Mouse (Mus musculus): ENCODE data around the gene Ankrd11. TPM values are rescaled to one million over a fixed set of nuclear protein-coding genes. Genes with fewer than 3 reads are reported as not detected.

Ankrd11 gene
- 21.2 and 21.9 TPM in 2 replicates for polyA plus RNA-seq (2015; fragmentation: Nextera tagmentation; extraction: Ambion mirVana)

- WGBS (ENCODE audit: insufficient replicate concordance) = under 1% methylated on average over 66 of the region's 91 CpGs
- peak within 1 kb of the TSS; percentile 84 for H3K4me2 ChIP-seq (ENCODE audit: low read depth, low read length)
- TF ChIP-seq CTCF (IDR thresholded peaks at IDR 0.05; ENCODE audit: low read depth) (peak; percentile 67), EP300 (IDR thresholded peaks at IDR 0.05; ENCODE audit: low read depth) (peak; percentile 76; the same call in 1 of the 2 replicates)
- H3K36me3 ChIP-seq (replicated peaks; ENCODE audit: insufficient read depth, low read length) = no peaks in the 10 kb centered on the region
- no peaks in the 10 kb centered on the region for H3K27me3 ChIP-seq (ENCODE audit: insufficient read depth, low read length)
- H3K27ac ChIP-seq (ENCODE audit: low read depth) = peak within 1 kb of the TSS; percentile 100
- peaks cover 40% of the 10 kb centered on the region for H3K4me1 ChIP-seq (ENCODE audit: insufficient read depth)
- DNase-seq (peak; percentile 99), ATAC-seq (peak; percentile 94)
- H3K9me3 ChIP-seq (ENCODE audit: low read length) = no peaks in the 10 kb centered on the region
- H3K4me3 ChIP-seq (ENCODE audit: low read depth, low read length) = peak within 1 kb of the TSS; percentile 98
- peak within 1 kb of the TSS; percentile 100 for H3K9ac ChIP-seq (replicated peaks)
Observed at GRCm38 (mm10) chr8:123042158-123042973, at the start of gene Ankrd11. TSS of gene Ankrd11 (minus strand) at chr8:123042277.

- TF ChIP-seq CTCF (IDR thresholded peaks at IDR 0.05; ENCODE audit: low read depth) (no peak), EP300 (IDR thresholded peaks at IDR 0.05; ENCODE audit: low read depth) (no peak)
- 75% methylated on average over 9 of the region's 9 CpGs for WGBS (ENCODE audit: insufficient replicate concordance)
- peaks cover 62% of the 10 kb centered on the region for H3K36me3 ChIP-seq (replicated peaks; ENCODE audit: insufficient read depth, low read length)
Observed at GRCm38 (mm10) chr8:123087289-123087688, 45.2 kb upstream of the Ankrd11 start.

DNA sequence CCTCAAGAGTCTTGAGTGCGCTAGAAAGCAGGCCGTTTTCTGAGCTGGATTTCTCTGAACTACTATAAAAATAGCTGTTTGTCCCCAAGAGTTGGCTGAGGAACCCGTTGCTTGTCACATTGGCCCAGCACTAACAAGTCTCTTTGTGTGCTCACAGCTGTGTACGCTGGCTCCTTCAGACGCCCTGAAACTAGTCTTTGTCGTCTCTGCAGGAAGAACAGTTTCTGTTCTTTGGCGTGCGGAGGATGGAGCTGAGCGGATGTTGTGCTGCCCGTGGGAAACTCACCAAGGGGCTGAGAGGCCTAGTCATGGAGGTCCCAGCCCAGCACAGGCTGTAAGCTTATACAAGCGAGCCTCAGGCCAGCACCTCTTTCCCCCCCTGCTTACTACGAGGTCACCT lies 41.5 kb upstream of the Ankrd11 start:
- no peak for TF ChIP-seq EP300 (IDR thresholded peaks at IDR 0.05; ENCODE audit: low read depth)
- no peak for TF ChIP-seq CTCF (IDR thresholded peaks at IDR 0.05; ENCODE audit: low read depth)
- WGBS (ENCODE audit: insufficient replicate concordance) = 89% methylated on average over 12 of the region's 12 CpGs
- no peak overlapping the region for H3K27ac ChIP-seq (ENCODE audit: low read depth)
- peaks cover 59% of the 10 kb centered on the region for H3K36me3 ChIP-seq (replicated peaks; ENCODE audit: insufficient read depth, low read length)
- no peaks in the 10 kb centered on the region for H3K27me3 ChIP-seq (ENCODE audit: insufficient read depth, low read length)
- no peaks in the 10 kb centered on the region for H3K4me1 ChIP-seq (ENCODE audit: insufficient read depth)
- DNase-seq (no peak), ATAC-seq (no peak)
- no peaks in the 10 kb centered on the region for H3K9me3 ChIP-seq (ENCODE audit: low read length)
- H3K4me2 ChIP-seq (ENCODE audit: low read depth, low read length) = no peak overlapping the region
- no peak overlapping the region for H3K4me3 ChIP-seq (ENCODE audit: low read depth, low read length)
- no peak overlapping the region for H3K9ac ChIP-seq (replicated peaks)

More at GRCm38 (mm10) chr8:123087289-123087688, 45.2 kb upstream of the Ankrd11 start:
- Histone ChIP-seq H3K9me3 (ENCODE audit: low read length) (no peaks in the 10 kb centered on the region), H3K27me3 (ENCODE audit: insufficient read depth, low read length) (no peaks in the 10 kb centered on the region), H3K9ac (replicated peaks) (no peak overlapping the region), H3K27ac (ENCODE audit: low read depth) (no peak overlapping the region), H3K4me2 (ENCODE audit: low read depth, low read length) (no peak overlapping the region), H3K4me1 (ENCODE audit: insufficient read depth) (no peaks in the 10 kb centered on the region), H3K4me3 (ENCODE audit: low read depth, low read length) (no peak overlapping the region)
- ATAC-seq (no peak), DNase-seq (no peak)

DNA sequence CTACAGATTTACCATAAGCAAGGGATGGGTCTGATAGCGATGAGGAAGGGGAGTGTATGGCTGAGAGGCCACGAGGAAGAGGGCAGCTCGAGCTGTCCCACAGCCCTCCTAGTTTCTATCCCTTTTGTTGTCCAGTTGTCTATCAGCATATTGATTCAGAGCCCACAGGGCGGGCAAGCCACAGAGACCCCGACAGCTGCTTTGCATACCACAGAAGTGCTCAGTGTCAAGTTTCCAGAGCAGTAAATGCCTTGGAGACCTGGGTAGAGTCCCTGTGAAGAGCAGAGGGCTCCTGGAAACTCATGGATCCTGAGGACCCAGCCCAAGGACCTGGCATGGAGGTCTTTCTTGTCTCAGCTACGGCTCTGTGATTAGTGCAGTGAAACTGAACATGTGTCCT lies 40.9 kb upstream of the Ankrd11 start:
- Histone ChIP-seq H3K4me1 (ENCODE audit: insufficient read depth) (no peaks in the 10 kb centered on the region), H3K27ac (ENCODE audit: low read depth) (no peak overlapping the region), H3K36me3 (replicated peaks; ENCODE audit: insufficient read depth, low read length) (peaks cover 61% of the 10 kb centered on the region), H3K4me2 (ENCODE audit: low read depth, low read length) (no peak overlapping the region), H3K4me3 (ENCODE audit: low read depth, low read length) (no peak overlapping the region), H3K9me3 (ENCODE audit: low read length) (no peaks in the 10 kb centered on the region), H3K27me3 (ENCODE audit: insufficient read depth, low read length) (no peaks in the 10 kb centered on the region), H3K9ac (replicated peaks) (no peak overlapping the region)
- WGBS (ENCODE audit: insufficient replicate concordance) = 80% methylated on average over 6 of the region's 6 CpGs
- TF ChIP-seq EP300 (IDR thresholded peaks at IDR 0.05; ENCODE audit: low read depth) (no peak), CTCF (IDR thresholded peaks at IDR 0.05; ENCODE audit: low read depth) (no peak)
- DNase-seq = no peak
- no peak for ATAC-seq

DNA sequence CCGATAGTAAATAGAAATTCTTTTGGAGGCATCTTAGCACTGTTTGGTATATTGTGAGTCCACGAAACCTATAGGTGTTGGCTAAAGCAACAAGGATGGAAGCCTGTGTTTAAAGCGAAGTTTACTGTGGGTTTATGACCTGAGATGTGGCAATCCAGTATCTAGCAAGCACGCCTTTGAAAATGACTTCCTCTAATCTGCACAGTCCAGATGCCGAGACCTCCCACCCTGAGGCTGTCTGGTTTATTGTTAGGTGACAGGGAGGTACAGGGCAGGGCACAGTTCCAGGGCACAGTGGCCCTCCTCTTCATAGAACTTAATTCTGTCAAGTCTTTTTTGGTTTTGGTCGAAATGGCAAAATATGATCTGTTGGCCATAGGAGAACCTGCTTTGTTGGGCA lies 35.1 kb upstream of the Ankrd11 start:
- no peaks in the 10 kb centered on the region for H3K4me1 ChIP-seq (ENCODE audit: insufficient read depth)
- 69% methylated on average over 6 of the region's 6 CpGs for whole genome bisulfite sequencing (ENCODE audit: insufficient replicate concordance)
- TF ChIP-seq EP300 (IDR thresholded peaks at IDR 0.05; ENCODE audit: low read depth) (no peak), CTCF (IDR thresholded peaks at IDR 0.05; ENCODE audit: low read depth) (no peak)
- H3K27ac ChIP-seq (ENCODE audit: low read depth) = no peak overlapping the region
- DNase-seq (no peak), ATAC-seq (0 out of 2 replicates have a peak, but pooled peaks have one; percentile 38)
- H3K9me3 ChIP-seq (ENCODE audit: low read length) = no peaks in the 10 kb centered on the region
- no peaks in the 10 kb centered on the region for H3K27me3 ChIP-seq (ENCODE audit: insufficient read depth, low read length)
- H3K4me2 ChIP-seq (ENCODE audit: low read depth, low read length) = no peak overlapping the region
- no peak overlapping the region for H3K4me3 ChIP-seq (ENCODE audit: low read depth, low read length)
- H3K9ac ChIP-seq (replicated peaks) = no peak overlapping the region
- H3K36me3 ChIP-seq (replicated peaks; ENCODE audit: insufficient read depth, low read length) = peaks cover 49% of the 10 kb centered on the region

DNA sequence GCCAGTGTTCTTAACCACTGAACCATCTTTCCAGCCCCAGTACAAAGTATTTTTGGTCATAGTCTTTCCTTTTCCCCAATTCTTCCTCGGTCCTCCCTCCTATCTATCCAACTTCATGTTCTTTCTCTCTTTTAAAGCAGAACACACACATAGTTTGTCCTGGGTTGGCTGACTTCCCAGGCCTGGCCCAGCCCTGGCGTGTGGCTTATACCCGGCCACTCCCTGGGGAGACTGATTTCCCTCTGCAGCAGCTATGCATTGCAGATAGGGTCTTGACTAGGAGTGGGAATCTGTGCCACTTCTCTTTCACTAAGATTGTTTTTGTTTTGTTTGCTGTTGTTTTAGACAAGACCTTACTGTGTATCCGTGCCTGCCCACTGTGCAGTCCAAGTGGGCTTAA lies 29.1 kb upstream of the Ankrd11 start:
- no peak overlapping the region for H3K4me3 ChIP-seq (ENCODE audit: low read depth, low read length)
- H3K9ac ChIP-seq (replicated peaks) = no peak overlapping the region
- peaks cover 12% of the 10 kb centered on the region for H3K36me3 ChIP-seq (replicated peaks; ENCODE audit: insufficient read depth, low read length)
- 80% methylated on average over 4 of the region's 4 CpGs for WGBS (ENCODE audit: insufficient replicate concordance)
- TF ChIP-seq CTCF (IDR thresholded peaks at IDR 0.05; ENCODE audit: low read depth) (no peak), EP300 (IDR thresholded peaks at IDR 0.05; ENCODE audit: low read depth) (no peak)
- H3K4me2 ChIP-seq (ENCODE audit: low read depth, low read length) = no peak overlapping the region
- no peaks in the 10 kb centered on the region for H3K9me3 ChIP-seq (ENCODE audit: low read length)
- H3K27me3 ChIP-seq (ENCODE audit: insufficient read depth, low read length) = no peaks in the 10 kb centered on the region
- ATAC-seq = no peak
- peaks cover 10% of the 10 kb centered on the region for H3K4me1 ChIP-seq (ENCODE audit: insufficient read depth)
- no peak overlapping the region for H3K27ac ChIP-seq (ENCODE audit: low read depth)
- no peak for DNase-seq
